Mouse (Mus musculus): ENCODE data around the gene Gm42906. TPM values are rescaled to one million over a fixed set of nuclear protein-coding genes. Genes with fewer than 3 reads are reported as not detected.

The Gm42906 gene
- polyA plus RNA-seq, 1 experiment, result not detected

DNA sequence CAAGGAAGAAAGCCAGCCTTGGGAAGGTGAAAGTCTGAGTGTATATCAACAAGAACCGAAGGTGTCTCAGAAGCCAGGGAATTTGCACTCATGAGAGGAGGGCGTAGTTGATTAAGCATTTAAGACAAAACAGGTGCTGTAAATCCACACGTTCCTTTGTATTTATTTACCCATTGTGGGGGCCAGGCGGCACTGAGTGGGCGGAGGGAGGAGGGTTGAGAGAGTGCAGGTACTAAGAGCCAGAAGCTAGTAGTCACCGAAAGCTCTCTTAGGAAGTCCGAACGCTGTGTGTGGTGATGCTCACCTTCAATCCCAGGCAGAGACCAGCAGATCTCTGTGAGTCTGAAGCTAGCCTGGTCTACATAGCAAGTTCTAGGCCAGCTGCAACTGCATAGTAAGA, 342.2 kb downstream of the Gm42906 start:
- H3K27me3 ChIP-seq (ENCODE audit: control insufficient read depth, insufficient read depth, low read length, poor library complexity, severe bottlenecking), result no peaks in the 10 kb centered on the region; the same call in 1 of the 2 replicates
- no peaks in the 10 kb centered on the region for H3K36me3 ChIP-seq (ENCODE audit: control insufficient read depth, insufficient read depth, low read length, poor library complexity, severe bottlenecking)
- no peaks in the 10 kb centered on the region for H3K9me3 ChIP-seq (replicated peaks; ENCODE audit: control insufficient read depth, insufficient read depth, low read length, poor library complexity, severe bottlenecking)
- H3K9ac ChIP-seq (ENCODE audit: low read depth, poor library complexity, severe bottlenecking), result no peak overlapping the region
- no peaks in the 10 kb centered on the region for H3K4me1 ChIP-seq (ENCODE audit: control insufficient read depth, insufficient read depth, low read length)
- H3K4me3 ChIP-seq (ENCODE audit: low read depth, low read length), result no peak overlapping the region
- TF ChIP-seq CTCF (IDR thresholded peaks at IDR 0.05; ENCODE audit: low read depth, low read length), result no peak
- no peak for TF ChIP-seq POLR2A (IDR thresholded peaks at IDR 0.05; ENCODE audit: insufficient read depth, low read length)
- TF ChIP-seq EP300 (IDR thresholded peaks at IDR 0.05; ENCODE audit: insufficient read depth, low read depth, low read length), result no peak
- no peak overlapping the region for H3K27ac ChIP-seq (ENCODE audit: insufficient read depth, low read length)

DNA sequence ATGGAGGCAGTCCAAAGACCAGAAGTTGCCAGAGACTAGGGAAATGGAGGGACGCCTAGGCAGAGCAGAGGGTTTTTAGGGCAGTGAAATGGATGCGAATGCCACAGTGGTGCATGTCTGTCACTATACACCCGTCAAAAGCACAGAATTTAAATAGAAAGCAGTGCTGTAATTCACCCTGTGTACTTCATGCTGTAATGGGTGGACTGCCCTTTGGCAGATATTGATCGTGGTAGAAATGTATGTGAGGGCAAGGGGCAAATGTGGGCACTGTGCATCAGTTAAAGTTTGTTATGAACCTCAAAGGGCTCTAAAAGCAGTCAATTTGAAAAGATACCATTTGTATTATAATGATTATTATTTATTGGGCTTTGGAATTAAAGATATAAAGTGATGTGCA, 347.7 kb downstream of the Gm42906 start:
- Histone ChIP-seq H3K36me3 (ENCODE audit: control insufficient read depth, insufficient read depth, low read length, poor library complexity, severe bottlenecking) (no peaks in the 10 kb centered on the region), H3K27me3 (ENCODE audit: control insufficient read depth, insufficient read depth, low read length, poor library complexity, severe bottlenecking) (no peaks in the 10 kb centered on the region), H3K27ac (ENCODE audit: insufficient read depth, low read length) (no peak overlapping the region), H3K9ac (ENCODE audit: low read depth, poor library complexity, severe bottlenecking) (no peak overlapping the region), H3K4me3 (ENCODE audit: low read depth, low read length) (no peak overlapping the region), H3K9me3 (replicated peaks; ENCODE audit: control insufficient read depth, insufficient read depth, low read length, poor library complexity, severe bottlenecking) (no peaks in the 10 kb centered on the region), H3K4me1 (ENCODE audit: control insufficient read depth, insufficient read depth, low read length) (no peaks in the 10 kb centered on the region)
- TF ChIP-seq EP300 (IDR thresholded peaks at IDR 0.05; ENCODE audit: insufficient read depth, low read depth, low read length) (no peak), POLR2A (IDR thresholded peaks at IDR 0.05; ENCODE audit: insufficient read depth, low read length) (no peak), CTCF (IDR thresholded peaks at IDR 0.05; ENCODE audit: low read depth, low read length) (no peak)

DNA sequence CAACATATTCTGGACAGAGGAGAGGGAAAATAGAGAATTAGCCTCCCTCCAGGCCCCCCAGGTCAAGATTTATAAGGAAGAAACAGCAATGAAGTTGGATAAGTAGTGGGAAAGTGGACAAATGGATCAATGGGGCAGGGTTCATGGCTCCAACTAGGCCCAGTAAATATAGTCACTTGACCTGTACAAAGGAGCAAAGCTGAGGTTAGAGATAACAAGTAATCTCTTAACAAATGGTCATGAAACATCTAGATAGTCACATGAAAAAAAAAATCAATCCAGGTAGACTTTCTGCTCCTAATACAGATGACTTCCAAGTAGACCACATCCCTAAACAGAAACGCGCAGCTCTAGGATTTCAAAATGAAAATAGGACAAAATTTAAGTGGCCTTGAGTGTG, 350.0 kb downstream of the Gm42906 start:
- H3K27ac ChIP-seq (ENCODE audit: insufficient read depth, low read length), result no peak overlapping the region
- no peaks in the 10 kb centered on the region for H3K36me3 ChIP-seq (ENCODE audit: control insufficient read depth, insufficient read depth, low read length, poor library complexity, severe bottlenecking)
- TF ChIP-seq POLR2A (IDR thresholded peaks at IDR 0.05; ENCODE audit: insufficient read depth, low read length) (no peak), EP300 (IDR thresholded peaks at IDR 0.05; ENCODE audit: insufficient read depth, low read depth, low read length) (no peak), CTCF (IDR thresholded peaks at IDR 0.05; ENCODE audit: low read depth, low read length) (no peak)
- no peaks in the 10 kb centered on the region for H3K4me1 ChIP-seq (ENCODE audit: control insufficient read depth, insufficient read depth, low read length)
- H3K9me3 ChIP-seq (replicated peaks; ENCODE audit: control insufficient read depth, insufficient read depth, low read length, poor library complexity, severe bottlenecking), result no peaks in the 10 kb centered on the region
- no peak overlapping the region for H3K4me3 ChIP-seq (ENCODE audit: low read depth, low read length)
- H3K9ac ChIP-seq (ENCODE audit: low read depth, poor library complexity, severe bottlenecking), result no peak overlapping the region
- no peaks in the 10 kb centered on the region for H3K27me3 ChIP-seq (ENCODE audit: control insufficient read depth, insufficient read depth, low read length, poor library complexity, severe bottlenecking)

DNA sequence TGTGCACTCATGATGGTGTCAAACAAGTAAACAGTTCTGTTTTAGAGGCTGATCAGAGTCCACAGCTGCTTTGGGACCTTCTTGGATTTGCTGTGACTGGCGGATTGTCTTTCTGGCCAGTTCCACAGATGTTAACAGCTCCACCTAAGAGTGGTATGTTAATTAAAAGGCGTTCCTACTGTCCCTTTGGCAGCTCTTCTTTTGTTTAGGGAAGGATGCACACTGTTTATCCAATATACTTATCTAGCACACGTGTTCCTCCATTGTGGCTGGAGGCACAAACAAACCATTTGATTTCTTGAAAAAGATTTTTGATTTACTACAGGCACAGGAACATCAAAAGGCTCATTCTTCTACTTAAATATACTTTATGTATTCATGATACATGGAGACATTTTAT, 351.0 kb downstream of the Gm42906 start:
- no peak overlapping the region for H3K4me3 ChIP-seq (ENCODE audit: low read depth, low read length)
- no peaks in the 10 kb centered on the region for H3K36me3 ChIP-seq (ENCODE audit: control insufficient read depth, insufficient read depth, low read length, poor library complexity, severe bottlenecking)
- H3K9ac ChIP-seq (ENCODE audit: low read depth, poor library complexity, severe bottlenecking), result no peak overlapping the region
- no peaks in the 10 kb centered on the region for H3K27me3 ChIP-seq (ENCODE audit: control insufficient read depth, insufficient read depth, low read length, poor library complexity, severe bottlenecking)
- no peaks in the 10 kb centered on the region for H3K9me3 ChIP-seq (replicated peaks; ENCODE audit: control insufficient read depth, insufficient read depth, low read length, poor library complexity, severe bottlenecking)
- no peak for TF ChIP-seq POLR2A (IDR thresholded peaks at IDR 0.05; ENCODE audit: insufficient read depth, low read length)
- no peak for TF ChIP-seq EP300 (IDR thresholded peaks at IDR 0.05; ENCODE audit: insufficient read depth, low read depth, low read length)
- TF ChIP-seq CTCF (IDR thresholded peaks at IDR 0.05; ENCODE audit: low read depth, low read length), result no peak
- no peaks in the 10 kb centered on the region for H3K4me1 ChIP-seq (ENCODE audit: control insufficient read depth, insufficient read depth, low read length)
- no peak overlapping the region for H3K27ac ChIP-seq (ENCODE audit: insufficient read depth, low read length)

DNA sequence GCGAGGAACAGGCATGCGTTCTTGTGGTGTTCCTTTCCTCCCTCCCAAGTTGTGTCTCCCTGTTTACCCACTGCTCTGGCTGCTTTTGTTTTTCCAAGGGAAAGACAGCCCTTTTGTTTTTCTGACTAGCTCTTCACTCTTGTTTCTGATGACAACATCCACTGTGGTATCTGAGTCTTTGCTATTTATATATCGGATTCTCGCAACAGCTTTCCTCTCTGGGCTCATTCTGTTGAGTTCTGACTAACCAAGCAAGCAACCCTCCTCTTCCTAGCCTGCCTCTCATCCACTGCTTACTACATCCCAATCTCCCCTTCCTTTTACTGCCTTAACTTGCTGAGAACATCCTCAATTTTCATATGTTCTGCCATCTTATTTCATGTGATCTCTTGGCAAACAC, 353.7 kb downstream of the Gm42906 start:
- Histone ChIP-seq H3K27ac (ENCODE audit: insufficient read depth, low read length) (no peak overlapping the region), H3K9me3 (replicated peaks; ENCODE audit: control insufficient read depth, insufficient read depth, low read length, poor library complexity, severe bottlenecking) (no peaks in the 10 kb centered on the region), H3K4me3 (ENCODE audit: low read depth, low read length) (no peak overlapping the region), H3K27me3 (ENCODE audit: control insufficient read depth, insufficient read depth, low read length, poor library complexity, severe bottlenecking) (no peaks in the 10 kb centered on the region), H3K4me1 (ENCODE audit: control insufficient read depth, insufficient read depth, low read length) (no peaks in the 10 kb centered on the region), H3K36me3 (ENCODE audit: control insufficient read depth, insufficient read depth, low read length, poor library complexity, severe bottlenecking) (no peaks in the 10 kb centered on the region), H3K9ac (ENCODE audit: low read depth, poor library complexity, severe bottlenecking) (no peak overlapping the region)
- no peak for TF ChIP-seq EP300 (IDR thresholded peaks at IDR 0.05; ENCODE audit: insufficient read depth, low read depth, low read length)
- no peak for TF ChIP-seq POLR2A (IDR thresholded peaks at IDR 0.05; ENCODE audit: insufficient read depth, low read length)

DNA sequence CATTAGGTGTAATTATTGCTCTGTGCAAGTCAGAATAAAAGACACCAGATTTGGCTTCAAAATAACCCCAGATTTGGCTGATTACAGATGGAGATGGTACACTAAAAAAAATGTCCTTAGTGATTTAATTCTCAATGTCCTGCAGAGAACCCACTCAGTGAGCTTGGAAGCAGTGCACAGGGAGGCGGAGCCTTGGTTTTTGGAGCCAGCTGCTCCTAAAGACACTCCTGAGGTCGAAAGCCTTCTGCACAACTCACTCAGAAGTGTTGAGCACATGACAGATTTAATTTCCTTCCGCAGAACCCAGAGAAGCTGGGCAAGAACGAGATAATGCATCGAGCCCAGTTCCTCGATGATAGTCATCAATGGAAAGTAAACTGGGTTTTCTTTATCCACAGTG, 356.5 kb downstream of the Gm42906 start:
- Histone ChIP-seq H3K27ac (ENCODE audit: insufficient read depth, low read length) (no peak overlapping the region), H3K36me3 (ENCODE audit: control insufficient read depth, insufficient read depth, low read length, poor library complexity, severe bottlenecking) (no peaks in the 10 kb centered on the region), H3K27me3 (ENCODE audit: control insufficient read depth, insufficient read depth, low read length, poor library complexity, severe bottlenecking) (no peaks in the 10 kb centered on the region), H3K9me3 (replicated peaks; ENCODE audit: control insufficient read depth, insufficient read depth, low read length, poor library complexity, severe bottlenecking) (no peaks in the 10 kb centered on the region), H3K4me3 (ENCODE audit: low read depth, low read length) (no peak overlapping the region), H3K4me1 (ENCODE audit: control insufficient read depth, insufficient read depth, low read length) (no peaks in the 10 kb centered on the region), H3K9ac (ENCODE audit: low read depth, poor library complexity, severe bottlenecking) (no peak overlapping the region)
- no peak for TF ChIP-seq POLR2A (IDR thresholded peaks at IDR 0.05; ENCODE audit: insufficient read depth, low read length)
- no peak for TF ChIP-seq CTCF (IDR thresholded peaks at IDR 0.05; ENCODE audit: low read depth, low read length)
- TF ChIP-seq EP300 (IDR thresholded peaks at IDR 0.05; ENCODE audit: insufficient read depth, low read depth, low read length), result no peak
